Mouse (Mus musculus) CH12.LX (cell line): ENCODE results near the gene Rnf31.

Experiments used
- CHD2 ChIP-seq: IDR thresholded peaks from 2 replicates; pipeline ENCODE4 v1.6.1; 2011; ENCODE audit warnings: low read length, improper control_type of control experiment
- CTCF ChIP-seq, 2 experiments: IDR thresholded peaks in 1 of 2; conservative IDR thresholded peaks in 1 of 2; 2 replicates each; pipeline ENCODE4 v1.5.1; 2011 to 2012; ENCODE audit warnings: low read depth in 2 of 2, low read length in 2 of 2, improper control_type of control experiment in 1 of 2, inconsistent platforms in 1 of 2, mild to moderate bottlenecking in 1 of 2, moderate library complexity in 1 of 2
- E2F4 ChIP-seq: IDR thresholded peaks from 2 replicates; pipeline ENCODE4 v1.6.1; 2011; ENCODE audit warnings: low read depth, low read length, improper control_type of control experiment; ENCODE audit not compliant: insufficient replicate concordance
- ELF1 ChIP-seq: IDR thresholded peaks from 2 replicates; pipeline ENCODE4 v1.6.1; 2014; ENCODE audit warnings: low read depth, mild to moderate bottlenecking, inconsistent platforms, low read length, improper control_type of control experiment
- EP300 ChIP-seq: IDR thresholded peaks from 2 replicates; pipeline ENCODE4 v1.6.1; 2011; ENCODE audit warnings: low read length, improper control_type of control experiment
- MYC ChIP-seq: IDR thresholded peaks from 2 replicates; pipeline ENCODE4 v1.6.1; 2011; ENCODE audit warnings: low read depth, mild to moderate bottlenecking, improper control_type of control experiment, low read length
- NELFE ChIP-seq: IDR thresholded peaks from 2 replicates; pipeline ENCODE4 v1.6.1; 2011; ENCODE audit warnings: low read depth, low read length, improper control_type of control experiment
- POLR2A ChIP-seq: IDR thresholded peaks from 2 replicates; pipeline ENCODE4 v1.6.1; 2011; ENCODE audit warnings: low read depth, mild to moderate bottlenecking, improper control_type of control experiment, low read length
- RCOR1 ChIP-seq: conservative IDR thresholded peaks from 2 replicates; pipeline ENCODE4 v1.6.1; 2012; ENCODE audit warnings: low read depth, mild to moderate bottlenecking, inconsistent platforms, low read length, improper control_type of control experiment
- TBP ChIP-seq: conservative IDR thresholded peaks from 2 replicates; pipeline ENCODE4 v1.6.1; 2011; ENCODE audit warnings: low read depth, low read length, improper control_type of control experiment
- UBTF ChIP-seq: IDR thresholded peaks from 2 replicates; pipeline ENCODE4 v1.6.1; 2012; ENCODE audit warnings: low read depth, mild to moderate bottlenecking, inconsistent platforms, low read length, improper control_type of control experiment, moderate library complexity
- USF1 ChIP-seq: IDR thresholded peaks from 2 replicates; pipeline ENCODE4 v1.6.1; 2014; ENCODE audit warnings: low read depth, mild to moderate bottlenecking, inconsistent platforms, low read length, improper control_type of control experiment

DNA sequence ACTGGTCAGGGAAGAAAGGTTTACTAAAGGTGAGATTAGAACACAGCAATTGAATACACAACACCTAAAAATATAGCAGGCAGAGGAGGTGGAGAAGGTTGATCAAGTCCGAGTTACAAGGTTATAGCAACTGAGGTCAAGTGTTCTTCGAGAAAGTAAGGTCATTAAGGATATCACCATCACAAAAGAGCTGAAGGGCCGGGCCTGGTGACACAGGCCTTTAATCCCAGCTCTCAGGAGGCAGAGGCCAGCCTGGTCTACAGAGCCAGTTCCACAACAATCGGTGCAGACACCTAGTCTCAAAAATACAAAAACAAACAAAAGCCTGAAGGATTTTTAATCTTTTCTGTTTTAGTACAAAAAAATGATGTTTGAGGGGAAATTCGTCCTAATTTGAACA lies 40.2 kb upstream of the Rnf31 start:
- TF ChIP-seq CTCF (conservative IDR thresholded peaks at IDR 0.05 in 1 of 2, IDR thresholded peaks at IDR 0.05 in 1 of 2; ENCODE audit: low read depth in 2 of 2, low read length in 2 of 2) = no peak
- TF ChIP-seq EP300 = no peak
- no peak for TF ChIP-seq ELF1
- TF ChIP-seq RCOR1 = no peak
- TF ChIP-seq POLR2A = no peak
- no peak for TF ChIP-seq USF1
- no peak for TF ChIP-seq CHD2
- no peak for TF ChIP-seq NELFE
- TF ChIP-seq MYC = no peak
- TF ChIP-seq E2F4 = no peak
- no peak for TF ChIP-seq TBP
- no peak for TF ChIP-seq UBTF
